ENCODE assay signal across 17 mouse cellular contexts in genomic region chr11:72566816-72567338, GRCm38 (mm10). TPM values are rescaled to one million over a fixed set of nuclear protein-coding genes. Genes with fewer than 3 reads are reported as not detected.
DNase-seq lines count a peak whose midpoint lies in the region; ATAC-seq lines count a peak whose summit lies in the region.
"Had no signal": no experiment of that assay in that cellular context is flagged by ENCODE, and none has a peak within 500 bp of the region (broad histone marks: within the 10 kb centered on the region; RNA-seq: fewer than 3 reads in every experiment).

No protein-coding gene starts in this region.

- H3K27me3 ChIP-seq in forebrain, embryonic 12.5 days = 0 out of 2 replicates have a peak, but pooled peaks cover 5% of the 10 kb centered on the region
- H3K27me3 ChIP-seq: embryonic facial prominence, embryonic 12.5 days; neural tube, embryonic 15.5 days; stomach, embryonic 15.5 days had no signal

- WGBS in forebrain, embryonic 12.5 days = 48% methylated on average over 9 of the region's 10 CpGs

- H3K9me3 ChIP-seq in forebrain, embryonic 12.5 days = no peaks in the 10 kb centered on the region
- H3K9me3 ChIP-seq: embryonic facial prominence, embryonic 12.5 days; limb, embryonic 12.5 days; neural tube, embryonic 15.5 days; stomach, embryonic 15.5 days had no signal

- peak; percentile 14 to 24 for DNase-seq in kidney, postnatal 4 days
- no peak for DNase-seq in kidney, adult 9 months
- DNase-seq in frontal cortex, postnatal 14 days (ENCODE audit: low spot score in 2 of 2) = peak; percentile 43 to 51
- DNase-seq in layer of hippocampus, postnatal 25 days (ENCODE audit: extremely low spot score in 1 of 2, low spot score in 1 of 2) = peak; percentile 27 to 45
- DNase-seq in right cerebral cortex, postnatal 10 days (ENCODE audit: low spot score in 2 of 2) = peak; percentile 55 to 60
- DNase-seq in spleen, postnatal 36 days (ENCODE audit: low spot score in 2 of 2) = no peak
- DNase-seq: cerebellum, adult 9-11 months; heart, adult 18-20 months; heart, postnatal 36 days; lung, adult 18-20 months had no signal

- no peak overlapping the region for H3K4me3 ChIP-seq in forebrain, embryonic 12.5 days (replicated peaks)
- H3K4me3 ChIP-seq: embryonic facial prominence, embryonic 12.5 days; limb, embryonic 12.5 days; neural tube, embryonic 15.5 days; stomach, embryonic 15.5 days had no signal

- ATAC-seq in erythroid progenitor cell, adult 5-6 weeks (replicated peaks; ENCODE audit: low FRiP score, poor library complexity, severe bottlenecking) = no peak
- ATAC-seq in forebrain, embryonic 12.5 days (ENCODE audit: low FRiP score) = no peak
- ATAC-seq: forebrain, embryonic 14.5 days had no signal

- no peak overlapping the region for H3K27ac ChIP-seq in forebrain, embryonic 12.5 days
- H3K27ac ChIP-seq: embryonic facial prominence, embryonic 12.5 days; limb, embryonic 12.5 days; neural tube, embryonic 15.5 days; stomach, embryonic 15.5 days had no signal

- H3K4me2 ChIP-seq in forebrain, embryonic 12.5 days = no peak overlapping the region
- H3K4me2 ChIP-seq: embryonic facial prominence, embryonic 12.5 days; limb, embryonic 12.5 days; neural tube, embryonic 15.5 days; stomach, embryonic 15.5 days had no signal

- no peak overlapping the region for H3K9ac ChIP-seq in forebrain, embryonic 12.5 days
- H3K9ac ChIP-seq: embryonic facial prominence, embryonic 12.5 days; limb, embryonic 12.5 days; neural tube, embryonic 15.5 days; stomach, embryonic 15.5 days had no signal

- no peaks in the 10 kb centered on the region for H3K4me1 ChIP-seq in forebrain, embryonic 12.5 days
- H3K4me1 ChIP-seq: embryonic facial prominence, embryonic 12.5 days; limb, embryonic 12.5 days; stomach, embryonic 15.5 days had no signal

- H3K36me3 ChIP-seq in forebrain, embryonic 12.5 days (replicated peaks) = no peaks in the 10 kb centered on the region
- H3K36me3 ChIP-seq: embryonic facial prominence, embryonic 12.5 days; limb, embryonic 12.5 days; neural tube, embryonic 15.5 days; stomach, embryonic 15.5 days had no signal

RNA-seq across cellular contexts. Expression of gene Spns3, which starts 16.6 kb away (rescaled TPM):
- under 1 TPM; 0.15 to 0.28 TPM for total RNA-seq in layer of hippocampus, postnatal 25 days (2021)
- 1.4 and 6.7 TPM in 2 replicates for total RNA-seq in erythroid progenitor cell, adult 5-6 weeks (2015; ENCODE audit: low replicate concordance)
- 0.39 and 0.76 TPM in 2 replicates for total RNA-seq in erythroid progenitor cell, adult 5-6 weeks (2017; ENCODE audit: low replicate concordance)
- polyA plus RNA-seq in forebrain, embryonic 12.5 days (2016; fragmentation: Nextera tagmentation; extraction: Ambion mirVana) = not detected in 2 replicates
- total RNA-seq: heart, adult 18-20 months had no signal
- polyA plus RNA-seq: embryonic facial prominence, embryonic 12.5 days; limb, embryonic 12.5 days had no signal

RNA-seq across cellular contexts. Expression of gene Ube2g1, which starts 40.2 kb away (rescaled TPM):
- total RNA-seq in layer of hippocampus, postnatal 25 days (2021) = 10 to 100 TPM; 45.6 to 49.2 TPM
- 19.8 and 21.0 TPM in 2 replicates for total RNA-seq in erythroid progenitor cell, adult 5-6 weeks (2015; ENCODE audit: low replicate concordance)
- total RNA-seq in erythroid progenitor cell, adult 5-6 weeks (2017; ENCODE audit: low replicate concordance) = 11.3 and 16.6 TPM in 2 replicates
- 106 and 113 TPM in 2 replicates for polyA plus RNA-seq in forebrain, embryonic 12.5 days (2016; fragmentation: Nextera tagmentation; extraction: Ambion mirVana)

Comparison
In these comparisons a context has a peak if more than half of its experiments do, and no peak if none do; other contexts are left out.
1. DNase-seq: peak in kidney, postnatal 4 days (2 of 2), frontal cortex, postnatal 14 days (2 of 2), layer of hippocampus, postnatal 25 days (2 of 2) and right cerebral cortex, postnatal 10 days (2 of 2); none in kidney, adult 9 months (single experiment) and spleen, postnatal 36 days (0 of 2).